Mouse (Mus musculus) bone marrow, adult 2 months (tissue): ENCODE measurements around the gene 6330403K07Rik.

Experiments
- CTCF ChIP-seq: fragments of 200-500 bp; IDR thresholded peaks from 2 replicates; pipeline ENCODE4 v1.5.1; 2011; ENCODE audit warnings: low read length, control low read depth; ENCODE audit not compliant: control insufficient read depth, insufficient read depth
- POLR2A ChIP-seq: fragments of 200-500 bp; IDR thresholded peaks from 2 replicates; pipeline ENCODE4 v1.6.1; 2011; ENCODE audit warnings: low read depth, mild to moderate bottlenecking, control low read depth, low read length, borderline replicate concordance; ENCODE audit not compliant: control insufficient read depth

- TF ChIP-seq POLR2A (no peak), CTCF (no peak)
Measured at GRCm38 (mm10) chr11:71008321-71008720, 25.0 kb downstream of the 6330403K07Rik start.
